Mouse (Mus musculus): ENCODE results near the gene Ankef1. TPM values are rescaled to one million over a fixed set of nuclear protein-coding genes. Genes with fewer than 3 reads are reported as not detected.
A peak's percentile ranks its signal among the peaks of the same experiment; 100 is the strongest.

The Ankef1 gene
- polyA plus RNA-seq, 1 experiment from 2014 or later = 0.55 TPM

DNA sequence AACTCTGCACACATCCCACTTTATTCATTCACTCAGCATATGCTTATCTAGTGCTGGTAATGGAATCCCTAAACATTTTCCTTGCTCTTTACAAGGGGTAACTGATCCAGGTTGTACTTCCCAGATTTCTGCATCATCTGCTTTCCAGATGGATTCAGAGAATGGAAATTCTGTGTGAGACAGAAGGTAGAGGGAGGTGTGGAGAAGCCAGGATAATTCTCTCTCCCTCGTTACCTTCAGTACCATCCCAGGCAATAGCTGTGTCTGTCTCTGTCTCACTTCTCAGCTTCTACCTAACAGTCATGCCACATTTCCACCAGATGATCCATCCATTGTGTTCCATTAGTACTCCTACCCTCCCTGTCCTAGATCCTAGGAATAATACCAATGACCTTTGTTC lies 60.6 kb downstream of the Ankef1 start:
- no peak overlapping the region for H3K9ac ChIP-seq (ENCODE audit: low read length)
- ATAC-seq (ENCODE audit: insufficient number of reproducible peaks, low FRiP score, low TSS enrichment, low read depth) = no peak
- no peaks in the 10 kb centered on the region for H3K9me3 ChIP-seq (ENCODE audit: control insufficient read depth, low read length)
- DNase-seq (ENCODE audit: low spot score) = no peak
- no peaks in the 10 kb centered on the region for H3K27me3 ChIP-seq (ENCODE audit: control insufficient read depth, insufficient read depth, low read length)
- H3K4me3 ChIP-seq (ENCODE audit: low read depth, low read length) = no peak overlapping the region
- H3K36me3 ChIP-seq (ENCODE audit: control insufficient read depth, insufficient read depth, low read length) = no peaks in the 10 kb centered on the region
- H3K4me1 ChIP-seq (ENCODE audit: control insufficient read depth, insufficient read depth, low read length) = no peaks in the 10 kb centered on the region
- WGBS = 75% methylated on average over 1 of the region's 1 CpGs
- H3K27ac ChIP-seq (replicated peaks; ENCODE audit: low read depth, low read length) = no peak overlapping the region
- H3K4me2 ChIP-seq (ENCODE audit: low read depth, severe bottlenecking) = no peak overlapping the region

DNA sequence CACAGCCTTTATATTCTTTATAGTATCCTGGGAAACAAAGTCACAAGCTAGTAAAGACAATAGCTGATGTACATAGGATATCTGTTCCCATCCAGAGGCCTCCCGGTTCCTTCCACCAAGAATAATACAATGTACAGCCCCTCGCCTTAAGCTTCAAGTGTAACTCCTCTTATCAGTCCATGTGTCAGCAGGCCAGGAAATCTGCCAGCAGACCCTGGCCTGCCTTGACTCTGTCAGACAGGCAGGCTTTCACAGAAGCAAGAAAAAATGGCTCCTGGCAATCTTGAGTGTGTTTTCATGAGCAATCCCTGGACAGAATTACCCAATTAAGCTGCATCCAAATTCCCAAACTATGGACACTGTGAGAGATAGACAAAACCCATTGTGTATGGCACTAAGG lies 69.1 kb downstream of the Ankef1 start:
- no peak for ATAC-seq (ENCODE audit: insufficient number of reproducible peaks, low FRiP score, low TSS enrichment, low read depth)
- WGBS = 80% methylated on average over 2 of the region's 2 CpGs

GRCm38 (mm10) chr2:136582762-136583161 lies 81.1 kb downstream of the Ankef1 start:
- ATAC-seq (ENCODE audit: insufficient number of reproducible peaks, low FRiP score, low TSS enrichment, low read depth) (no peak), DNase-seq (ENCODE audit: low spot score) (no peak)
- Histone ChIP-seq H3K4me1 (ENCODE audit: control insufficient read depth, insufficient read depth, low read length) (no peaks in the 10 kb centered on the region), H3K9ac (ENCODE audit: low read length) (no peak overlapping the region), H3K36me3 (ENCODE audit: control insufficient read depth, insufficient read depth, low read length) (no peaks in the 10 kb centered on the region), H3K27me3 (ENCODE audit: control insufficient read depth, insufficient read depth, low read length) (no peaks in the 10 kb centered on the region), H3K9me3 (ENCODE audit: control insufficient read depth, low read length) (no peaks in the 10 kb centered on the region), H3K4me2 (ENCODE audit: low read depth, severe bottlenecking) (no peak overlapping the region), H3K27ac (replicated peaks; ENCODE audit: low read depth, low read length) (no peak overlapping the region), H3K4me3 (ENCODE audit: low read depth, low read length) (no peak overlapping the region)
- WGBS = 77% methylated on average over 2 of the region's 2 CpGs

More for the DNA sequence above, 69.1 kb downstream of the Ankef1 start:
- H3K36me3 ChIP-seq (ENCODE audit: control insufficient read depth, insufficient read depth, low read length) = no peaks in the 10 kb centered on the region
- H3K27ac ChIP-seq (replicated peaks; ENCODE audit: low read depth, low read length) = no peak overlapping the region
- H3K4me1 ChIP-seq (ENCODE audit: control insufficient read depth, insufficient read depth, low read length) = no peaks in the 10 kb centered on the region
- no peak overlapping the region for H3K4me2 ChIP-seq (ENCODE audit: low read depth, severe bottlenecking)
- H3K9me3 ChIP-seq (ENCODE audit: control insufficient read depth, low read length) = no peaks in the 10 kb centered on the region
- no peak overlapping the region for H3K4me3 ChIP-seq (ENCODE audit: low read depth, low read length)
- H3K27me3 ChIP-seq (ENCODE audit: control insufficient read depth, insufficient read depth, low read length) = no peaks in the 10 kb centered on the region
- H3K9ac ChIP-seq (ENCODE audit: low read length) = no peak overlapping the region
- DNase-seq (ENCODE audit: low spot score) = no peak

DNA sequence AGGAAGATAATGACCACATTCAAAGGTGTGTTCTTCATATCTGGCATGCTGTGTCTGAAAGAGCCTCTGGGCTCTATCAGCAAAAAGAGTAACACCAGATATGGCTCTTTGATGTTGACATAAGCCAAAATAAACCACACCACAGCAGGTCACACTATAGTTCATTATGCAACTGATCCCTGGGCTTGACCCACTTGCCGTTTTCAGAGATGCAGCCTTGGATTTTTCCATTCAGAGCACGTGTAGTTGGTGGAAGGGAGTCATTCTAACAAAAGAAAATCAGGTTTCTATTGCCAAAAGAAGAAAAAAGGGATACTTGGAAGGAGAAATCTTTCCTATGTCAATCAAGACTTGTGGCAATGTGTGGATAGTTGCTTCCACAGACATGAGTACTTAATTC lies 87.1 kb downstream of the Ankef1 start:
- H3K9me3 ChIP-seq (ENCODE audit: control insufficient read depth, low read length) = no peaks in the 10 kb centered on the region
- H3K4me3 ChIP-seq (ENCODE audit: low read depth, low read length) = no peak overlapping the region
- DNase-seq (ENCODE audit: low spot score) = no peak
- no peak for ATAC-seq (ENCODE audit: insufficient number of reproducible peaks, low FRiP score, low TSS enrichment, low read depth)
- H3K4me1 ChIP-seq (ENCODE audit: control insufficient read depth, insufficient read depth, low read length) = no peaks in the 10 kb centered on the region
- no peaks in the 10 kb centered on the region for H3K27me3 ChIP-seq (ENCODE audit: control insufficient read depth, insufficient read depth, low read length)
- H3K9ac ChIP-seq (ENCODE audit: low read length) = no peak overlapping the region
- H3K36me3 ChIP-seq (ENCODE audit: control insufficient read depth, insufficient read depth, low read length) = no peaks in the 10 kb centered on the region
- no peak overlapping the region for H3K27ac ChIP-seq (replicated peaks; ENCODE audit: low read depth, low read length)
- 61% methylated on average over 2 of the region's 2 CpGs for WGBS
- no peak overlapping the region for H3K4me2 ChIP-seq (ENCODE audit: low read depth, severe bottlenecking)

- Histone ChIP-seq H3K36me3 (ENCODE audit: control insufficient read depth, insufficient read depth, low read length) (no peaks in the 10 kb centered on the region), H3K27ac (replicated peaks; ENCODE audit: low read depth, low read length) (no peak overlapping the region), H3K4me1 (ENCODE audit: control insufficient read depth, insufficient read depth, low read length) (no peaks in the 10 kb centered on the region), H3K9ac (ENCODE audit: low read length) (no peak overlapping the region), H3K4me2 (ENCODE audit: low read depth, severe bottlenecking) (no peak overlapping the region), H3K27me3 (ENCODE audit: control insufficient read depth, insufficient read depth, low read length) (no peaks in the 10 kb centered on the region), H3K4me3 (ENCODE audit: low read depth, low read length) (no peak overlapping the region), H3K9me3 (ENCODE audit: control insufficient read depth, low read length) (no peaks in the 10 kb centered on the region)
- 27% methylated on average over 3 of the region's 3 CpGs for WGBS
- no peak for ATAC-seq (ENCODE audit: insufficient number of reproducible peaks, low FRiP score, low TSS enrichment, low read depth)
- peak; percentile 56 for DNase-seq (ENCODE audit: low spot score)
Measured at GRCm38 (mm10) chr2:136596451-136596850, 94.7 kb downstream of the Ankef1 start.

- no peak overlapping the region for H3K4me2 ChIP-seq (ENCODE audit: low read depth, severe bottlenecking)
Measured at GRCm38 (mm10) chr2:136598743-136599142, 97.0 kb downstream of the Ankef1 start.

GRCm38 (mm10) chr2:136600651-136601170 lies 99.0 kb downstream of the Ankef1 start:
- ATAC-seq (ENCODE audit: insufficient number of reproducible peaks, low FRiP score, low TSS enrichment, low read depth) (no peak), DNase-seq (ENCODE audit: low spot score) (no peak)
- Histone ChIP-seq H3K4me3 (ENCODE audit: low read depth, low read length) (no peak overlapping the region), H3K36me3 (ENCODE audit: control insufficient read depth, insufficient read depth, low read length) (no peaks in the 10 kb centered on the region), H3K27me3 (ENCODE audit: control insufficient read depth, insufficient read depth, low read length) (no peaks in the 10 kb centered on the region), H3K9me3 (ENCODE audit: control insufficient read depth, low read length) (no peaks in the 10 kb centered on the region), H3K9ac (ENCODE audit: low read length) (no peak overlapping the region), H3K4me1 (ENCODE audit: control insufficient read depth, insufficient read depth, low read length) (no peaks in the 10 kb centered on the region), H3K4me2 (ENCODE audit: low read depth, severe bottlenecking) (no peak overlapping the region), H3K27ac (replicated peaks; ENCODE audit: low read depth, low read length) (no peak overlapping the region)
- WGBS = 87% methylated on average over 5 of the region's 5 CpGs

More at GRCm38 (mm10) chr2:136598743-136599142, 97.0 kb downstream of the Ankef1 start:
- H3K4me1 ChIP-seq (ENCODE audit: control insufficient read depth, insufficient read depth, low read length) = no peaks in the 10 kb centered on the region
- no peak for ATAC-seq (ENCODE audit: insufficient number of reproducible peaks, low FRiP score, low TSS enrichment, low read depth)
- no peaks in the 10 kb centered on the region for H3K9me3 ChIP-seq (ENCODE audit: control insufficient read depth, low read length)
- no peaks in the 10 kb centered on the region for H3K27me3 ChIP-seq (ENCODE audit: control insufficient read depth, insufficient read depth, low read length)
- no peak for DNase-seq (ENCODE audit: low spot score)
- no peak overlapping the region for H3K9ac ChIP-seq (ENCODE audit: low read length)
- WGBS = 85% methylated on average over 6 of the region's 6 CpGs
- no peak overlapping the region for H3K27ac ChIP-seq (replicated peaks; ENCODE audit: low read depth, low read length)
- no peaks in the 10 kb centered on the region for H3K36me3 ChIP-seq (ENCODE audit: control insufficient read depth, insufficient read depth, low read length)
- H3K4me3 ChIP-seq (ENCODE audit: low read depth, low read length) = no peak overlapping the region

DNA sequence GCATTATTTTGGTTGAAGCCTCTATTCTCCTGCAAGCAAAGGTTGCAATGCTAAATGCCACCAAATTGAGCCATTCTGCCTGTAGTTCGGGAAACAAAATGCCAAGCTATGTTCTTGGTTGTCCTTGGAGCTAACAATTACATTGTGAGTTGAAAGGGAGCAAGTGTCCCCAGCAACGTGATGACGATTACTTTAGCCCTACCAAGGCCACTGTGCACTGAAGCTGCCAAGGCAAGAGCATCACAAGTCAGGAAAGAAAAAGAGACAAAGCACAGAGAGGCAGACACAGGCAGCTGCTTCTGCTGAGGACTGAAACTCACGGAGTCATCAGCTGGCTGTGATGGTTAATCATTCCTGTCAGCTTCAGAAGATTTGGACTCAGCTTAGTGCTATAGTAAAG lies 99.5 kb downstream of the Ankef1 start:
- Histone ChIP-seq H3K4me3 (ENCODE audit: low read depth, low read length) (no peak overlapping the region), H3K27ac (replicated peaks; ENCODE audit: low read depth, low read length) (no peak overlapping the region), H3K9me3 (ENCODE audit: control insufficient read depth, low read length) (no peaks in the 10 kb centered on the region), H3K4me2 (ENCODE audit: low read depth, severe bottlenecking) (no peak overlapping the region), H3K9ac (ENCODE audit: low read length) (no peak overlapping the region), H3K4me1 (ENCODE audit: control insufficient read depth, insufficient read depth, low read length) (no peaks in the 10 kb centered on the region), H3K27me3 (ENCODE audit: control insufficient read depth, insufficient read depth, low read length) (no peaks in the 10 kb centered on the region), H3K36me3 (ENCODE audit: control insufficient read depth, insufficient read depth, low read length) (no peaks in the 10 kb centered on the region)
- DNase-seq (ENCODE audit: low spot score) (no peak), ATAC-seq (ENCODE audit: insufficient number of reproducible peaks, low FRiP score, low TSS enrichment, low read depth) (no peak)
- 78% methylated on average over 4 of the region's 4 CpGs for WGBS
